Mouse (Mus musculus): ENCODE measurements around the gene Mb21d2.

Gene Mb21d2

DNA sequence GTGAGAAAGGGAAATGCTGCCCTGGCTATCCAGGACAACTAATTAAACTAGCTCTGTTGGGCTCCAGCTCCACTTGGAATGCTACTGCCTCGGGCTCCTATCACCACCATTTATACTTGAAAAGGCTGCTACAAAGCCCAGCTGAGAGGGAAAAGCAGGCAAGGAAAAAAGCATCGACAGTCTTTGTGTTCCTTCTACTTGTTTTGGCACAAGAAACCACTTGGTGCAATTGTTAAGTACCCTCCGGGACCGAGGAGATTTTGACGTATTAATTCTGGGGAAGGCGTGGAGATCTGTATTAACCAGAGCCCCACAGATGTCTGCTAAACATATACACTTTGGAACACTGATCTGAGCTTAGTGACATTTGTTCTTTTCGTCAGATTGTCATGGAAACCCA lies 69.8 kb downstream of the Mb21d2 start:
- no peak for DNase-seq (ENCODE audit: low spot score)

DNA sequence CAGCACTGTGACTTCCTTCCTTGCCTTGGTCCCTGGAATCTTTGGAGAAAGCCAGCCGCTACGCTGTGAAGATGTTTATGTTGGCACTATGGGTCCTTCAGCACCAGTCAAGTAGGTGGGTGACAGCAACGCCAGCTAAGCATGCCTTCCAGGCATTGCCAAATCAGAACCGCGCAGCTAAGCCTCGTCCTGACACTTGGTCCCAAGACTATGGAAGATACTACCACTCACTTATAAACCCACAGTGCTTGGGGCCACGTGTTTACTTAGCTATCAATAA lies 70.5 kb downstream of the Mb21d2 start:
- DNase-seq (ENCODE audit: low spot score) = no peak

DNA sequence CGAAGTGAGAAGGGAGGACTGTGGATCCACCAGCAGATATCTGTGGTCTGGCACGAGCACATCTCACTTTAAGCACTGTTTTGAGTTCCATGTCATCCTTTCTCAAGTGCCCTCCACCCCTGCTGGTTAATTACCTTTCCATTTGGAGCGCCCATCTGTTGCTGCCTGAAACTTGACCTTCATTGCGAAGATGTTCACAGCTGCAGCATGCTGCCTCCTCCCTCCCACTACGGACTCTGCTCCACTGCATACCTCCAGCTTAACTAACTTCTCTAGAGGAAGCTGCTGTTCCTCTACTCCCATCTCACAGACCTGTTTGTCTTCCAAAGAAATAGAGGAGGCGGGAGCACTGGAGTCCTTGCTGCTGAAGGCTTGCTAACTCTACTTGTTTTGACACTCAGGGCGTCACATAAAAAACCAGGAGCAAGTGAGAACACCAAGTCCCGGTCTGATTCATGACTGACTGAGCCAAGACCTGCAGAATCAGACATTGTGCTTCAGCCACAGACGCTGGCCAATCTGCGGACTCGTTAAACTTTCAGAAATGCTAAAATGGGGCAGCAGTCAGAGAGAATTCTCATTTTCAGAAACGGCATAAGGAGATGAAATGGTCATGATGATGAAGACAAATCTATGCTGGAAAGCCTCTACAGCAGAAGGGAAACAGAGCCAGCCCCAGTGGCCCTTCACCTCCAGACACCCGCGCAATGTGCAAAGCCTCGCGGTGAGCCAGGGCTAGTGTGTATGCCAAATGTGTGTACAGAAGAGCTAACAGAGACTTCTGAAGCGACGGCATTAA lies 71.1 kb downstream of the Mb21d2 start:
- DNase-seq (ENCODE audit: low spot score) = no peak

DNA sequence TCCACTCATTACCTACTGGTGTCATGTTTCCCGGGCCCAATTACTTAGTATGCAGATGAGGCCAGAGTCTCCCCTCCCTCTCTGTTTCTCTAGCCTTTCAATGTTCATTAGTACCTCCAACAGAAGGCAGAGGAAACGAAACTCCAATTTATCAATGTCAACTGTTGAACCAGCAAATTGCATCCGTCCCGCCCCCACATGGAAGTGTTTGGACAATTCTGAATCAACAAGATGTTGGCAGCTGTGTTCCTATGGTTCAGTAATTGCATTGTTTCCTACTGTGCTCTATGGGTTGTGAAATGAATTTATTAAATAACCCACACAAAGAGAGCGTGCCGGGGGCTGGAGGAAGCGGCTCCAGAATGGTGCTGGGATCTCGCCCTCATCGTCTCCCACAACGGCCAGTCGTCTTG lies 78.1 kb downstream of the Mb21d2 start:
- no peak for DNase-seq (ENCODE audit: low spot score)

DNA sequence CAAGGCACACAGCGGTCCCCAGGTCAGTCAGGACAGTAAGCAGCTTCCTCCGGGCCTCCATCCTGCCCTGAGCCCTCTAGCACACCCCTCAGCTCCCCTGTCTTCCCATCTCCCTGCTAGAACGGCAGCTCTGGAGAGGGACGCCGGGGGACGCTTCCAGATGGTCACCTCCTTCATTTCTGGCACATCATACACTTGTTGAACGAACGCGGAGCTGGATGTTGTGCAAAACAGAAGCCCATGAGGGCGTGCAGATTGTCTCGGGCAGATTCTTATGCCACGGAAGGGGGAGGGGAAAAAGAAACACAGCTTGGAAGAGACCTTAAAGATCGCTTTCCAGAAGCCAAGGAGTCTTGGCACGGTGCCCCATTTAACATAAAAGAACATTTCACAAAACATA lies 78.6 kb downstream of the Mb21d2 start:
- no peak for DNase-seq (ENCODE audit: low spot score)

DNA sequence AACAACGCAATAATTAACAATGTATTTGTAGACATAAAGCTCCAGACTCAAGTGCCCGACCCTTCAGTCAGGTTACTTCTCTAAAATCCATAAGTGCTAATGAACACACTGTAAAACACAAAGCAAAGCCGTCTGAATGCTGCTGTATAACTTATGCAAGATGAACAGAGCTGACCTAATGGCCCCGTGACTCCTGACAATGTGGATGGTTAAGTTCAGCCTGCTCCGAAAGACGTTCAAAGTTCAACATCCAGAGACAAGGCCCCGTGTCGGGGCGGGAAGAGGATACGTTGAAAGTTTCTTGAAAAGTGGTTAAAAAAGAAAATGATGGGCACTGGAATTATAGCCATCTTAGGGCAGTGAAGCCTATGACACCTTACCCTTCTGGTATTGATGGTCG lies 83.3 kb downstream of the Mb21d2 start:
- no peak for DNase-seq (ENCODE audit: low spot score)

DNA sequence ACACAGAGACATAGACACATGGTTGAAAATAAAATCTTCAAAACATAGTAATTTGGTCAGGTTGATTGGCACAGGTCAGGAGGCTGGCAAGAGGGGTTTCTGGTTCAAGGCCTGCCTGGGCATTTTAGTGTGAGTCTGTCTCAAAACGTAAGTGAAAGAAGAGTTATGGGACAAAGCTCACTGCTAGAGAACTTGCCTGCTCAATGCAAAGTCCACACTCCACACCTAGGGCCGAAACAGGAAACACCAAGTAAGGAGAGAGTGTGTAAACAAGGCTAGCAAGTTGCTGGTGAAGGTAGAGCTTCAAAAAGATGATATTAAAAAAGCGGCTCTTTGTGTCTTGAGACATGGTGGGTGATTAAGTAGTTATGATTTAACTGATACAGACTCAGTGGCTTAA lies 84.1 kb downstream of the Mb21d2 start:
- DNase-seq (ENCODE audit: low spot score) = no peak

DNA sequence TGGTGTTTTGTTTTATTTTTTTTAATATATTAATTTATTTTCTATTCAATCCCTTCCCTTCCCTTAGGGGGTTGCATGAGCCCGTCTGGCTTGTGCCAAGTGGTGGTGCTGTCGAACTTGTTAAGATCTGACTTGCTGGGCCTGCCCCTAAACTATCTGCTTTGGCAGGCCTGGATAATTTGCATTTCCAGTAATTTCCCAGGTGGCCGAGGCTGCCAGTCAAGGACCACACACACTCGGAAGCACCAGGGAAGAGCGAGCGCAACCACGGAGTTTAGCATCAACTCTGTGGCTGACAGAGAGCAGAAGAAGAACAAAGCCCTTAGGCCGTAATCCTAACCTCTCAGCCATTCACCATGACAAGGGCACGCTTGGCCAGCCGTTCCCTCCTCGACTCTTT lies 88.4 kb downstream of the Mb21d2 start:
- no peak for DNase-seq (ENCODE audit: low spot score)

DNA sequence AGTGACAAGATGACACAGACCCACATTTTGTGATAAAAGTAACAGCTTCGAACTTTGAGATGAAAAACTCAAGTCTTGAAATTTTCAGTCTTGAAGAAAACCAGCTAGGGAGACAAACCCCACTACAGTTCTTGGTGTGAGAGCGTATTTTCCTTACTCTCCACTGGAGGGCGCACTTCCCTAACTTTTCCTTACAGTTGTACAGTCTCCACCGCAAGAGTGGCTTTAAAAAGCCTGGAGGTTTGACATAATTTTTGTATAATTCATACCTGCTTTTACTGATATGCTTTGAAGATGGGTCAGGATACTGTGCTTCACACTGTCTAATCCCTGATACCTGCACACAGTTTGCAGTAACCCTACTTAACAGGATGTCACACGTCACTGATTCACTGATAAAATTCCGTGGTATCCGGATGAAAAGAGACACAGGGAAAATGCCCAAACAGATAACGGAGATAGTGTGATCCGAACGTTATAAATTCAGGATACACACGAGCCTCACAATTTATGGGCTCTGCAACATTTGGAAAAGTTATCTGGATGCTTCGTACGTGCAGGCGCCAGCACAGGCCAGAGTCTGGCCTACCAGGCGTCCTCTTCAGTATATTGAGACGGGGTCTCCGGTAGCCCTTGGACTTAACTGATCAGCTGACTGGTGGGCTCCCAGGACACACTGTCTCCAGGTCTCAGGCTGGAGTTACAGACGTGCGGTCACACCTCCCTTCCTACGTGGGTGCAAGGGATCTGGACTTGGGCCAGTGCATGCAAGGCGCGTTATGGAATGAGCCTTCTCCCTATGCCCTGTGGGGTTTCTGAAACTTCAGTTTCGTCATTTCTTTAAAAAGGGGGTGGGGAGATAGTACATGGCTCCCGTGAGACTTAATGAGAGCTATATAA lies 89.1 kb downstream of the Mb21d2 start:
- DNase-seq (ENCODE audit: low spot score) = no peak

DNA sequence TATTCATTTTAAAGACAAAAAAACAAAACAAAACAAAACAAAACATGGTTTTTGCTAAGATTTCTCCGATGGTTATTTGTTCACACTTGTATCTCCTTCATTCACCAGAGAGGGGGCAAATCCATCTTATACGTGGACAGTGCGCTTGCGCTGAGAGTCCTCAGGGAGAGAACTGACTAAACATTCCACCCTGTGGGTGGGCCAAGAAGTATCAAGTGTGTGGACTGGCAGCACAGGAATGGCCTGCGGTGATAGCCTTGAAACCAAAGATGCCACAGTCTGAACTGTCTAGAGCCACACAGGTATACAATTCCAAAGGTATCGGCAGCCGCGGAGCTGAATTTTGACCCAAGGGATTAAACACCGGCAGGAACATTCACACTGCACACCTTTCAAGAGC lies 89.9 kb downstream of the Mb21d2 start:
- no peak for DNase-seq (ENCODE audit: low spot score)

DNA sequence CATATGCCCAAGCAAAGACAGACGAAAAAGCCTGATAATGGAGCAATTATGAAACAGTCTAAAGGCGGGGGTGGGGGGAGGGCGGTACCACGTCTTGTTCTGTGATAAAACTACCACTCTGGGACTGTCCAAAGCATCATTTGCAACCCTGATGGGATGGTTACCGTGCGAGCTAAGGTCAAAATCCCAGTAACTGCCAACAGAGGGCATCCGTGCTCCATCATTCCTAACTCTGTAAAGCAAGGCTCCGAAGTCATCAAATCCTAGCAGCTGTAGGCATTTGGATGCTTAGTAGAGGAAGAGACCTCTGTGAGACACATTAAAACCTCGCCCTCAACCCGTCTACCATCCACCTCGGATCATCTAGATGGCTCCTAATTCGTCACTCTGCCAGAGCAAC lies 91.5 kb downstream of the Mb21d2 start:
- no peak for DNase-seq (ENCODE audit: low spot score)

DNA sequence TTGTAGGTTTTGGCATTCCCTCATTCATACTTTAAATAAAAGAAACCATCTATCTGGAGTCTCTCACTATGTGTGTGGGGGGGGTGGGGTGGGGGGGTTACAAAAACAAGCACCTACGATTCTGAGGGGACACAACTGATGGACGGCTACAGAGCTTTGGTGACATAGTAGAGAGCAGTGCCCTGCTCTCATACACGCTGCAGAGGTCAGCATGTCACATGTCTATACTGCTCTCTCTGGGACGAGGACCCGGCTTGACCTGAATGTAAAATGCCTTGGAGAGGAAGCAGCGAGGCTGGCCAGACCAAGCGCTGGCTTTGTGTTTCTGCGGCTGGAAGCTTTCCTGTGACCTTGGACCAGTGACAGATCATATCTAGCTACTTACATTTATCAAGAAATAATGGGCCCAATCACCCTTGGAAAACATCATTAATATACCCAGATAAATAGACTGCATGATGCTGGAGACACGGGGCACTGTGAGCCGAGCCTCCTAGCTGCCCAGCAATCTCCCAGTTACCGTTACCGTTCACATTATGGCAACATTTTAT lies 97.3 kb downstream of the Mb21d2 start:
- no peak for DNase-seq (ENCODE audit: low spot score)

DNA sequence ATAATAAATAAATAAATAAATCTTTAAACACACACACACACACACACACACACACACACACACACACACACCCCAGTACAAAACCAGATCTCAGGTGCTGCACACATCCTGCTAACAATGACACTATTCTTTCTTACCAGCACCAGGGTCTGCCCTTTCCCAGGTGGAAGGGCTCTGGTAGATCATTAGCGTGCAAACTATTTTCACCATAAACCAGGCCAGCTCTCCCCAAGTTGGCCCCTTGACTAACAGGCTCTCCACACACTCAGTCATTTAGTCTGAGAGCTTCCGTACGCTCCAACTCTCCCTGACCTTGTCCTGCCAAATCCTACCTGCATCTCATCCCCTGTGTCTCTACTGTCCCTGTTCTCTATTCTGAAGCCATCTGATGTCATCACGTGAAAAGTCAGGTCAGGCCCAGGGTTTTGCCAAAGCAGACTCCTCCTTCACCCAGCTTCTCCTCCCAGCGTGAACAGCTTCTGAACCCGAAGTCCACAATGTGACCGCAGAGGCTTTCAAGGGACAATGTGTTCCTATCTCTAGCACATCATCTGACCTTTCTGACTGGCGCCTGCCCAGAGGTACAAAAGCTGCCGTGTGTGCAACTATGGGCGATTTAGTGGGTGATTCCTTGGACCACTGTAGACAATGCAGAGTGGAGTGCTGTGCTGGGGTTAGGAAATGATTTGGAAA lies 100.1 kb downstream of the Mb21d2 start:
- DNase-seq (ENCODE audit: low spot score) = no peak

DNA sequence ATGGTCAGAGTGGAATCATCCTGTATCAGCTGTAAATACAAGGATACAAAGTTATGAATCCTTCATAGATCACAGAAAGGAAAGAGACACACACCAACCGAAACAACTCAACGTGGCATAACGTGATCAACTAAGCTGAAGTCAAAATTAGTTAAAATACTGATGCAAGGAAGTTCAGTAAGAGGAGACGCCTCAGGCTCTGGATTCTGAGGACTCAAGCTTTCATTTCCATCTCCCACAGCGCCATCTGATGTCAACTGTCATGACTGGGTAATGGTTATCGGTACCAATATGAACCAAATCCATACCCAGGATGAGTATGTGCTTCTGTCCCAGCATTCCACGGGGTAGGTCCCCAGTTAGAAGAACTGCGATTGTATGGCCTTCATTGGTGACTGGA lies 104.7 kb downstream of the Mb21d2 start:
- DNase-seq (ENCODE audit: low spot score) = no peak

DNA sequence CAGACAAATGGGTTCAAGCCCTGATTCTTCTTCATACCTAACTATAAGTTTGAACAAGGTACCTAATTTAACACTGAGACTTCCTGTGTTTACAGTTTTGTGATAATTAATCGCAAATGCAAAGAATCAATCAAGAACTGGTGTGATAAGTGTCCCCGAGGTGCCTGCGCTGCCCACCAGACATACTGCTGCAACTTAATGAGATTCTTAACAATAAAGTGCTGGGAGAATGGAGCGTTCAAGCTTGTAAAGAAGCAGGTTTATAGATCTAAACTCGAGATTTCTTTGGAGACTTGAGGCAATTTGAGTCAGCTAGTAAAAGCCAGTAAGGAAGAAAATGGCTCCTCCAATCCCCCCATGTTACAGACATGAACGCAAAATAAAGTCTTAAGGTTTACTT lies 107.7 kb downstream of the Mb21d2 start:
- no peak for DNase-seq (ENCODE audit: low spot score)

DNA sequence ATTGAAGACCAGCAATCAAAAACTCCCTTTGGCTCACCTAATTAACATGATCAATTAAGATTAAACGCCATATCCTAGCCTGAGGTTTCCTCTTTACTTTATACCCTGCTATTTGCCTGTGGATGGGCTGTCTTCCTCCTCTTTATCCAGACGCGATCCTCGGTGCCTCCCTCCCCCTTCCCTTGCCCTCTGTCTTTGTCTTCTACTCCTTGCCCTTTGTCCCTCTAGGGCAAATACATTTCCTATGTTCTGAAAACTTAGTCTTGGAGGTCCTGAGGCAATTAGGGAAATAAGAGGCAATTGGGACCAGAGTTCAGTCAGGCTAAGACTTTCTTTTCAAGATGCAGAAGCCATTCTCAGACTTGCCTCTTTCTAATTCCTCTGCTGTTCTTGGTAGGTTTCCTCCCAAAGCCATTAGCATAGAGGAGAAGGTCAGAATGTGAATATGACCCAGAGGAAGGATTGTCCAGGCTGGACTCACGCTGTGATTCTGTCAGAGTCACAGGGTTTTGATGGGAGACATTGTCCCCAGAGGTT lies 110.7 kb downstream of the Mb21d2 start:
- no peak for DNase-seq (ENCODE audit: low spot score)

DNA sequence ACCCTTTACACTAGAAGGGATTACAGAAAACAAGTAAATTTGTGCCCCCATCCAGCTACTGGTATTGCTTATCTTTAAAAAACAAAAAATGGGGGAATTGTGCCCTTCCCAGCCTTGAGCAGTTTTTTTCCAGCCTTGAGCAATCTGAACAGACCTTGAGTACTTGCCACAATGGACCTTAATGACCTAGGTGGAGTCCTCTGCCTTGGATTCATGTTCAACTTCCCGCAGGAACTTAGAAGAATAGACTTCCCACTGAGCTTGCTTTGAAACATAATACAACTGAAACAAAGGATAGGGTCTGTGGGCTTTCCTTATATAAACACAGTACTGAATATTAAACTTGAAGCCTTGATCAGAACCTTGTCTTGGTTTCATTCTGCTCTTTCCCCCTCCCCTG lies 116.2 kb downstream of the Mb21d2 start:
- no peak for DNase-seq (ENCODE audit: low spot score)

DNA sequence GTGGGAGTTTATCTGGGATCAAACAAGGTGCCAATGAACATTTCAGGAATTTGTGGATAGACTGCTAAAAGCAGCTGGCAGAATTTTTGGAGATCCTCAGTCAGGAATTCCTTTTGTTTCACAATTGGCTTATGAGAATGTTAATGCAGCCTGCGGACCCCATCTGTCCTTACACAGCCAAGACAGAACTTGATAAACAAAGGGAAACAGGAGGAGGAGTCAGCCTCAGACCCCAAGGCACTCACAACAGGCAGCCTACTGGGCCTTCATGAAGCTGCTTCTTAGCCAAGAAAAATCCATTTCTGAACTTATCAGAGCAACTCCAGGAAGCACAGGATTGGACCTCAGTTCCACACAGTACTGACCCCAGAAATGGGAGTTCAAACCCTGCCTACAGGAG lies 120.4 kb downstream of the Mb21d2 start:
- no peak for DNase-seq (ENCODE audit: low spot score)

DNA sequence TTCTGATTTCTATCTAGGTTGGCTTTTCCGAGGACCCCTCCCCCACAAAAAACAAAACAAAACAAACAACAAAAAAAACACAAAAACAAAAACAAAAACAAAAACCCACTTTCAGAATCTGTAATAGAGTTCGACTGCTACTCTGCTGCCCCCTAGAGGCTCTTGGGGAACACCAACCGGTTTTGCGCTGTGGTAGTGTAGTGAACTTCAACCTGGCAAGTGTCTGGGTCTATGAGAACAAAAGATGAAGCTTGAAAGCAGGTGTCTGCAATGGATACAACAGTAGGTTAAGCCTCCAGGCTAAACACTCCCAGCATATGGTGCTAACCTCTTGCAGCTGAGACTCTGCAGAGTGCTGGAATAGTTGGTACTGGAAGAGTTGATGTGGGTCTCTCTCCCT lies 136.4 kb downstream of the Mb21d2 start:
- DNase-seq (ENCODE audit: low spot score) = no peak
